Mouse (Mus musculus) myocyte (in vitro differentiated cells): ENCODE results near the gene Hcfc1.

Experiments used
- CEBPB ChIP-seq: IDR thresholded peaks from 2 replicates; pipeline ENCODE4 v1.6.1; 2011; ENCODE audit warnings: mild to moderate bottlenecking, moderate library complexity; ENCODE audit not compliant: poor library complexity, insufficient read depth, severe bottlenecking
- E2F4 ChIP-seq: IDR thresholded peaks from one replicate; pipeline ENCODE4 v1.6.1; 2011; ENCODE audit warnings: mild to moderate bottlenecking, control low read depth, moderate library complexity; ENCODE audit not compliant: insufficient read depth
- MAX ChIP-seq: IDR thresholded peaks from one replicate; pipeline ENCODE4 v1.6.1; 2011; ENCODE audit warnings: low read depth, mild to moderate bottlenecking, control low read depth
- MYOD1 ChIP-seq, 3 experiments: IDR thresholded peaks; one replicate each; pipeline ENCODE4 v1.6.1; 2011; ENCODE audit warnings: control low read depth in 2 of 3, low read depth in 2 of 3, mild to moderate bottlenecking in 2 of 3, moderate library complexity in 1 of 3; ENCODE audit not compliant: insufficient read length in 2 of 3, control insufficient read depth in 1 of 3
- MYOG ChIP-seq, 3 experiments: IDR thresholded peaks; one replicate each; pipeline ENCODE4 v1.6.1; 2011; ENCODE audit warnings: control low read depth in 2 of 3, low read depth in 2 of 3, mild to moderate bottlenecking in 2 of 3; ENCODE audit not compliant: insufficient read length in 2 of 3, control insufficient read depth in 1 of 3, insufficient read depth in 1 of 3
- POLR2A ChIP-seq: IDR thresholded peaks from one replicate; pipeline ENCODE4 v1.6.1; 2011; ENCODE audit warnings: low read depth, mild to moderate bottlenecking, control low read depth, moderate library complexity; ENCODE audit not compliant: insufficient read length
- POLR2AphosphoS2 ChIP-seq: IDR thresholded peaks from one replicate; pipeline ENCODE4 v1.6.1; 2011; ENCODE audit warnings: low read depth, control low read depth; ENCODE audit not compliant: insufficient read length
- REST ChIP-seq: IDR thresholded peaks from one replicate; pipeline ENCODE4 v1.6.1; 2011; ENCODE audit warnings: mild to moderate bottlenecking, control low read depth, moderate library complexity; ENCODE audit not compliant: insufficient read depth, insufficient read length
- SRF ChIP-seq: IDR thresholded peaks from one replicate; pipeline ENCODE4 v1.6.1; 2011; ENCODE audit warnings: low read depth; ENCODE audit not compliant: control insufficient read depth, insufficient read length
- TCF12 ChIP-seq: IDR thresholded peaks from one replicate; pipeline ENCODE4 v1.6.1; 2011; ENCODE audit warnings: mild to moderate bottlenecking, control low read depth; ENCODE audit not compliant: poor library complexity, insufficient read depth, severe bottlenecking
- TCF3 ChIP-seq: IDR thresholded peaks from one replicate; pipeline ENCODE4 v1.6.1; 2011; ENCODE audit warnings: low read depth, control low read depth; ENCODE audit not compliant: insufficient read length
- USF1 ChIP-seq: IDR thresholded peaks from one replicate; pipeline ENCODE4 v1.6.1; 2011; ENCODE audit warnings: low read depth, mild to moderate bottlenecking, control low read depth, moderate library complexity

DNA sequence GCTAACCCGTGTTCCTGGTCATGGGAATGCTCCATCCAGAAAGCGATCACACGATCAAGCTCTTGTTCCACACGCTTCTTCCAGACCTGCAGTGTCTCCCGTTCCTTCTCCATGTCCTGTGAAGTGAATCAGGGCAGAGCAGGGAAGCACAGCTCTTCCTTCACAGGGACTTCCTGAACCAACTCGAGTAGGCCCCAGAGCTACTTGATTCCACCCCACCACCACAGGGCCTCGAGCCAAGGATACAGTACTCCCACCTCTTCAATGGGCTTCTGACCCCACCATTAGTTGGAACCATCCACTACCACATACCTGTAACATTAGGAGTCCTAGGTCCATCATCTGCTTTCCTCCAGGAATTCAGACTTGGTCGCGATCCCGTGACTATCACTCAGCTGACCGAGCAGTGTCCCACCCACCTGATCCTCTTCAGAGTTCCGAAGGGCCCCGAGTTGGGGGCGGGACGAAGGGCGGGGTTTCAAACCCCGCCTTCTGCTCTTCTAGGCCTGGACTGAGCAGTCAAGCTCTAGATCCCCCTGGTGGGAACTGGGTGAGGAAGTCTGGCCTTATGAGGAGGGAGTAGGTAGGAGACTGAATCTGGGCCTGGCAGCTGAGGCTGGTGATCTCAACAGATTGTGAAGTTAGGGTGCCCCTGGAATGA lies 35.6 kb downstream of the Hcfc1 start, which contains the start of gene Renbp:
- TF ChIP-seq POLR2A: peak; percentile 45
- no peak for TF ChIP-seq TCF12
- TF ChIP-seq MAX: no peak
- no peak for TF ChIP-seq E2F4
- no peak for TF ChIP-seq SRF
- TF ChIP-seq POLR2AphosphoS2: no peak
- no peak for TF ChIP-seq USF1
- TF ChIP-seq MYOD1 (IDR thresholded peaks at IDR 0.05; ENCODE audit: control insufficient read depth in 1 of 3, insufficient read length in 2 of 3, low read depth in 2 of 3): no peak
- no peak for TF ChIP-seq MYOG (IDR thresholded peaks at IDR 0.05; ENCODE audit: control insufficient read depth in 1 of 3, insufficient read depth in 1 of 3, insufficient read length in 2 of 3, low read depth in 2 of 3)
- no peak for TF ChIP-seq CEBPB
- no peak for TF ChIP-seq TCF3
- no peak for TF ChIP-seq REST
